In genomic region chr1:127484188-127484587, GRCm38 (mm10) we compare ENCODE assay signal across 9 mouse cellular contexts.
DNase-seq lines count a peak whose midpoint lies in the region; ATAC-seq and TF ChIP-seq lines count a peak whose summit lies in the region.
"Had no signal": no experiment of that assay in that cellular context is flagged by ENCODE, and none has a peak within 500 bp of the region (broad histone marks: within the 10 kb centered on the region; RNA-seq: fewer than 3 reads in every experiment).

No protein-coding gene starts in this region.

- no peak for DNase-seq in cerebellum, postnatal 4 days (ENCODE audit: low spot score in 2 of 2)
- DNase-seq in kidney, adult 2 months, result peak; percentile 21
- peak; percentile 34 for DNase-seq in right cerebral cortex, postnatal 25 days
- no peak for DNase-seq in right cerebral cortex, adult 2 months (ENCODE audit: low spot score in 2 of 2)
- peak; percentile 73 for DNase-seq in testis, postnatal 14 days (ENCODE audit: low spot score)
- no peak for DNase-seq in cerebellum, adult 11-12 months

- no peak for TF ChIP-seq POLR2A in kidney, adult 2 months (IDR thresholded peaks at IDR 0.05; ENCODE audit: low read depth, low read length)

- no peak overlapping the region for H3K9ac ChIP-seq in kidney, embryonic 16.5 days (replicated peaks; ENCODE audit: low read length)
- H3K9ac ChIP-seq: forebrain, embryonic 13.5 days had no signal

- no peaks in the 10 kb centered on the region for H3K27me3 ChIP-seq in kidney, adult 2 months (replicated peaks; ENCODE audit: control insufficient read depth, insufficient read depth, low read length)
- H3K27me3 ChIP-seq in kidney, embryonic 16.5 days (ENCODE audit: insufficient read depth, low read length), result no peaks in the 10 kb centered on the region
- H3K27me3 ChIP-seq: forebrain, embryonic 13.5 days had no signal

- H3K4me3 ChIP-seq in kidney, adult 2 months (ENCODE audit: insufficient read depth, low read depth, low read length), result no peak overlapping the region
- no peak overlapping the region for H3K4me3 ChIP-seq in kidney, embryonic 16.5 days (ENCODE audit: low read length)
- H3K4me3 ChIP-seq: forebrain, embryonic 13.5 days had no signal

- TF ChIP-seq CTCF in kidney, adult 2 months (conservative IDR thresholded peaks at IDR 0.05; ENCODE audit: insufficient read depth, insufficient read length, low read depth, low read length), result no peak

- 95% methylated on average over 8 of the region's 8 CpGs for WGBS in kidney, adult 2 months
- 92% methylated on average over 8 of the region's 8 CpGs for WGBS in kidney, embryonic 16.5 days

- no peak overlapping the region for H3K4me2 ChIP-seq in kidney, embryonic 16.5 days (replicated peaks; ENCODE audit: low read depth, low read length)
- H3K4me2 ChIP-seq: forebrain, embryonic 13.5 days had no signal

- no peak overlapping the region for H3K27ac ChIP-seq in kidney, adult 2 months (ENCODE audit: insufficient read depth, low read depth, low read length)
- no peak overlapping the region for H3K27ac ChIP-seq in kidney, embryonic 16.5 days (ENCODE audit: low read length)
- H3K27ac ChIP-seq: forebrain, embryonic 13.5 days had no signal

- H3K36me3 ChIP-seq in kidney, adult 2 months (ENCODE audit: control insufficient read depth, insufficient read depth, low read length), result no peaks in the 10 kb centered on the region
- H3K36me3 ChIP-seq in kidney, embryonic 16.5 days (ENCODE audit: insufficient read depth, low read length), result 0 out of 2 replicates have a peak, but pooled peaks cover 4% of the 10 kb centered on the region

- no peaks in the 10 kb centered on the region for H3K4me1 ChIP-seq in kidney, adult 2 months (ENCODE audit: control insufficient read depth, insufficient read depth, low read length)
- H3K4me1 ChIP-seq in kidney, embryonic 16.5 days (ENCODE audit: insufficient read depth, low read length), result no peaks in the 10 kb centered on the region

- no peaks in the 10 kb centered on the region for H3K9me3 ChIP-seq in kidney, embryonic 16.5 days (ENCODE audit: low read length)
- H3K9me3 ChIP-seq: forebrain, embryonic 13.5 days had no signal

- 0 out of 2 replicates have a peak, but pooled peaks have one; percentile 13 for ATAC-seq in cerebellum, adult (ENCODE audit: insufficient number of reproducible peaks, low FRiP score, low TSS enrichment)
- no peak for ATAC-seq in kidney, embryonic 16.5 days (ENCODE audit: low FRiP score, low TSS enrichment)

Comparison
In these comparisons a context has a peak if more than half of its experiments do, and no peak if none do; other contexts are left out.
1. DNase-seq: peak in kidney, adult 2 months (single experiment), right cerebral cortex, postnatal 25 days (single experiment) and testis, postnatal 14 days (single experiment); none in cerebellum, postnatal 4 days (0 of 2), right cerebral cortex, adult 2 months (0 of 2) and cerebellum, adult 11-12 months (single experiment).